Mouse (Mus musculus) lung, adult 2 months (tissue): Measurements from ENCODE around the gene Fut1.

Experiments
- CTCF ChIP-seq: fragments of 200-500 bp; IDR thresholded peaks from 2 replicates; pipeline ENCODE4 v1.5.1; 2011; ENCODE audit warnings: mild to moderate bottlenecking, low read length, control low read depth; ENCODE audit not compliant: insufficient read depth
- POLR2A ChIP-seq: fragments of 200-500 bp; IDR thresholded peaks from 2 replicates; pipeline ENCODE4 v1.6.1; 2011; ENCODE audit warnings: low read depth, mild to moderate bottlenecking, control low read depth, low read length, borderline replicate concordance; ENCODE audit errors: extremely low read depth

- TF ChIP-seq CTCF: no peak
- TF ChIP-seq POLR2A: no peak
Observed at GRCm38 (mm10) chr7:45573954-45574353, 43.1 kb upstream of the Fut1 start.
